Mouse (Mus musculus) kidney, postnatal 0 days (tissue): ENCODE results near the gene Rsf1. TPM values are rescaled to one million over a fixed set of nuclear protein-coding genes. Genes with fewer than 3 reads are reported as not detected.

Experiments
- ATAC-seq: fragments of 200-750 bp; cut with Nextera tagmentation; replicated peaks from 2 replicates; pipeline ENCODE4 v1.8.0; 2017; ENCODE audit warnings: low read depth, moderate number of reproducible peaks, moderate TSS enrichment, moderate library complexity; ENCODE audit not compliant: low FRiP score
- DNase-seq: peaks from one replicate; pipeline ENCODE4 v3.0.0-alpha.2; 2016; ENCODE audit warnings: low spot score
- H3K27ac ChIP-seq: fragments of 300-500 bp; sonication (generic); 2 replicates; pipeline ENCODE4 v1.5.1; 2014; ENCODE audit warnings: mild to moderate bottlenecking
- H3K27me3 ChIP-seq: fragments of 300-500 bp; sonication (generic); 2 replicates; pipeline ENCODE4 v1.6.1; 2014; ENCODE audit warnings: low read length, mixed read lengths; ENCODE audit not compliant: insufficient read depth
- H3K36me3 ChIP-seq: fragments of 300-500 bp; sonication (generic); 2 replicates; pipeline ENCODE4 v1.6.1; 2014; ENCODE audit warnings: low read length, mixed read lengths; ENCODE audit not compliant: insufficient read depth
- H3K4me1 ChIP-seq: fragments of 300-500 bp; sonication (generic); replicated peaks from 2 replicates; pipeline ENCODE4 v1.6.1; 2014; ENCODE audit warnings: antibody characterized with exemption, low read length, mixed read lengths; ENCODE audit not compliant: insufficient read depth
- H3K4me2 ChIP-seq: fragments of 300-500 bp; sonication (generic); 2 replicates; pipeline ENCODE4 v1.6.1; 2014; ENCODE audit warnings: mild to moderate bottlenecking, low read length, moderate library complexity, mixed read lengths
- H3K4me3 ChIP-seq: fragments of 300-500 bp; sonication (generic); replicated peaks from 2 replicates; pipeline ENCODE4 v1.5.1; 2014; ENCODE audit warnings: low read depth, low read length
- H3K9ac ChIP-seq: fragments of 300-500 bp; sonication (generic); 2 replicates; pipeline ENCODE4 v1.6.1; 2014; ENCODE audit warnings: low read depth, low read length
- H3K9me3 ChIP-seq: fragments of 300-500 bp; sonication (generic); replicated peaks from 2 replicates; pipeline ENCODE4 v1.6.1; 2016; ENCODE audit warnings: low read length, inconsistent platforms, mixed read lengths
- CTCF ChIP-seq: IDR thresholded peaks from 2 replicates; pipeline ENCODE4 v1.5.1; 2016; ENCODE audit warnings: antibody characterized with exemption, low read depth, mild to moderate bottlenecking, moderate library complexity
- WGBS: fragments of 180-500 bp; shearing (Covaris S2); extraction: QIAGEN DNeasy Blood & Tissue Kit; methylation state at CpG from one replicate; pipeline ENCODE4 v1.1.7; 2014; 5-methylcytosine and 5-hydroxymethylcytosine counted together
- polyA plus RNA-seq: library from polyadenylated mRNA; unstranded; fragments of >200 nt; fragmentation: Nextera tagmentation; extraction: Ambion mirVana; gene quantifications from 2 replicates; pipeline ENCODE4 v1.2.1, GENCODE M21; 2015

Rsf1 gene
- polyA plus RNA-seq, 1 experiment from 2014 or later, result 22.0 TPM

GRCm38 (mm10) chr7:97622676-97623075, 43.0 kb downstream of the Rsf1 start:
- no peak for TF ChIP-seq CTCF
- WGBS, result 71% methylated on average over 1 of the region's 1 CpGs

GRCm38 (mm10) chr7:97623402-97623801, 43.7 kb downstream of the Rsf1 start:
- TF ChIP-seq CTCF, result no peak
- DNase-seq, result no peak
- no peak for ATAC-seq

More at GRCm38 (mm10) chr7:97622676-97623075, 43.0 kb downstream of the Rsf1 start:
- H3K4me3 ChIP-seq, result no peak overlapping the region
- no peaks in the 10 kb centered on the region for H3K4me1 ChIP-seq
- ATAC-seq (no peak), DNase-seq (no peak)
- no peak overlapping the region for H3K4me2 ChIP-seq
- H3K9me3 ChIP-seq, result no peaks in the 10 kb centered on the region
- no peaks in the 10 kb centered on the region for H3K36me3 ChIP-seq
- H3K9ac ChIP-seq, result no peak overlapping the region
- H3K27ac ChIP-seq, result no peak overlapping the region
- H3K27me3 ChIP-seq, result no peaks in the 10 kb centered on the region

GRCm38 (mm10) chr7:97629351-97629750, 49.7 kb downstream of the Rsf1 start:
- no peaks in the 10 kb centered on the region for H3K9me3 ChIP-seq
- no peak for ATAC-seq
- 69% methylated on average over 2 of the region's 2 CpGs for WGBS
- no peak for TF ChIP-seq CTCF
- H3K4me2 ChIP-seq, result no peak overlapping the region
- H3K9ac ChIP-seq, result no peak overlapping the region
- H3K4me1 ChIP-seq, result no peaks in the 10 kb centered on the region
- no peaks in the 10 kb centered on the region for H3K36me3 ChIP-seq
- no peaks in the 10 kb centered on the region for H3K27me3 ChIP-seq
- H3K4me3 ChIP-seq, result no peak overlapping the region
- H3K27ac ChIP-seq, result no peak overlapping the region
- no peak for DNase-seq

More at GRCm38 (mm10) chr7:97623402-97623801, 43.7 kb downstream of the Rsf1 start:
- Histone ChIP-seq H3K4me1 (no peaks in the 10 kb centered on the region), H3K9ac (no peak overlapping the region), H3K36me3 (no peaks in the 10 kb centered on the region), H3K9me3 (no peaks in the 10 kb centered on the region), H3K4me3 (no peak overlapping the region), H3K4me2 (no peak overlapping the region), H3K27ac (no peak overlapping the region), H3K27me3 (no peaks in the 10 kb centered on the region)

GRCm38 (mm10) chr7:97631290-97631689, 51.6 kb downstream of the Rsf1 start:
- WGBS, result 82% methylated on average over 2 of the region's 2 CpGs

GRCm38 (mm10) chr7:97632897-97633296, 53.2 kb downstream of the Rsf1 start:
- Histone ChIP-seq H3K4me1 (no peaks in the 10 kb centered on the region), H3K9ac (no peak overlapping the region), H3K27me3 (no peaks in the 10 kb centered on the region), H3K4me2 (no peak overlapping the region), H3K4me3 (no peak overlapping the region), H3K9me3 (no peaks in the 10 kb centered on the region), H3K36me3 (no peaks in the 10 kb centered on the region), H3K27ac (no peak overlapping the region)
- TF ChIP-seq CTCF, result no peak
- DNase-seq, result no peak
- no peak for ATAC-seq
- 85% methylated on average over 1 of the region's 1 CpGs for WGBS

More at GRCm38 (mm10) chr7:97631290-97631689, 51.6 kb downstream of the Rsf1 start:
- ATAC-seq (no peak), DNase-seq (no peak)
- H3K36me3 ChIP-seq, result no peaks in the 10 kb centered on the region
- no peaks in the 10 kb centered on the region for H3K4me1 ChIP-seq
- no peaks in the 10 kb centered on the region for H3K9me3 ChIP-seq
- no peak for TF ChIP-seq CTCF
- no peak overlapping the region for H3K9ac ChIP-seq
- no peaks in the 10 kb centered on the region for H3K27me3 ChIP-seq
- H3K4me2 ChIP-seq, result no peak overlapping the region
- H3K27ac ChIP-seq, result no peak overlapping the region
- H3K4me3 ChIP-seq, result no peak overlapping the region

GRCm38 (mm10) chr7:97645060-97645459, 65.4 kb downstream of the Rsf1 start:
- TF ChIP-seq CTCF, result no peak
- Histone ChIP-seq H3K9ac (no peak overlapping the region), H3K36me3 (no peaks in the 10 kb centered on the region), H3K27ac (peak overlapping the region; percentile 19; the same call in 1 of the 2 replicates), H3K4me2 (no peak overlapping the region), H3K4me1 (no peaks in the 10 kb centered on the region), H3K27me3 (no peaks in the 10 kb centered on the region), H3K4me3 (no peak overlapping the region), H3K9me3 (no peaks in the 10 kb centered on the region)
- ATAC-seq, result no peak
- DNase-seq, result peak; percentile 6
- WGBS, result 83% methylated on average over 3 of the region's 3 CpGs

GRCm38 (mm10) chr7:97647656-97648055, 68.0 kb downstream of the Rsf1 start:
- WGBS, result 90% methylated on average over 5 of the region's 5 CpGs
- no peak overlapping the region for H3K9ac ChIP-seq
- H3K36me3 ChIP-seq, result 0 out of 2 replicates have a peak, but pooled peaks cover 3% of the 10 kb centered on the region
- H3K27ac ChIP-seq, result no peak overlapping the region
- H3K4me2 ChIP-seq, result no peak overlapping the region
- no peaks in the 10 kb centered on the region for H3K9me3 ChIP-seq
- ATAC-seq (no peak), DNase-seq (no peak)
- TF ChIP-seq CTCF, result no peak
- no peak overlapping the region for H3K4me3 ChIP-seq
- no peaks in the 10 kb centered on the region for H3K4me1 ChIP-seq
- no peaks in the 10 kb centered on the region for H3K27me3 ChIP-seq
